Mouse (Mus musculus) embryonic stem cell, embryonic (primary cell): ENCODE data around the gene Ccdc89.

Experiments used
- CTCF ChIA-PET, 4 experiments: fragments of 300-600 bp in 2 of 4; fragments of 350-600 bp in 2 of 4; sonication (Branson Sonifier 250); formaldehyde crosslinking; loops; one replicate each; lab custom pipeline; 2022; ENCODE audit warnings: inconsistent platforms in 2 of 4; lab: Charles Lee
- POLR2A ChIA-PET, 4 experiments: fragments of 300-600 bp in 2 of 4; fragments of 350-600 bp in 2 of 4; sonication (Branson Sonifier 250); formaldehyde crosslinking; loops; one replicate each; lab custom pipeline; 2022; ENCODE audit warnings: antibody characterized with exemption in 4 of 4, inconsistent platforms in 1 of 4; lab: Charles Lee

Ccdc89 gene

GRCm38 (mm10) chr7:90456845-90457468 is 30.6 kb downstream of the Ccdc89 start, which contains the start of gene Tmem126a:
Gene Tmem126a, minus strand, starts transcription at chr7:90457229.
- POLR2A ChIA-PET: interaction anchor here in 3 of 4 experiments (0.6 to 3.2 kb wide), 27 partner anchors 8 to 521 kb away, joined by 3 to 19 read pairs (median 3); partner anchors contain the start of genes Hikeshi (in 2 of the 3), Tmem126b (in 2 of the 3), Ccdc89 (in 1 of the 3) and Crebzf (in 1 of the 3)
- CTCF ChIA-PET: interaction anchor here in 1 of 4 experiments (0.6 kb wide), 1 partner anchor 13 kb away, joined by 3 read pairs; no protein-coding TSS in a partner anchor

- POLR2A ChIA-PET: interaction anchor here in 3 of 4 experiments (0.6 to 3.2 kb wide), 16 partner anchors 10 to 516 kb away, joined by 3 to 19 read pairs (median 4); partner anchors contain the start of genes Tmem126b (in 2 of the 3), Ccdc89 (in 1 of the 3), Crebzf (in 1 of the 3) and Eed (in 1 of the 3)
- CTCF ChIA-PET: no interaction called here
These were observed 31.1 kb downstream of the Ccdc89 start for GRCm38 (mm10) chr7:90457517-90457916.

- CTCF ChIA-PET: interaction anchor here (0.6 to 1.1 kb wide), 6 partner anchors 9 to 636 kb away, joined by 3 to 5 read pairs (median 4); partner anchors contain the start of gene Tmem126b (in 1 of the 4)
- POLR2A ChIA-PET: interaction anchor here in 3 of 4 experiments (0.6 to 3.2 kb wide), 14 partner anchors 8 to 869 kb away, joined by 3 to 19 read pairs (median 6); partner anchors contain the start of genes Tmem126b (in 3 of the 3), Ccdc89 (in 1 of the 3), Crebzf (in 1 of the 3) and Dlg2 (in 1 of the 3)
These were observed 34.0 kb downstream of the Ccdc89 start for GRCm38 (mm10) chr7:90460330-90460729.

DNA sequence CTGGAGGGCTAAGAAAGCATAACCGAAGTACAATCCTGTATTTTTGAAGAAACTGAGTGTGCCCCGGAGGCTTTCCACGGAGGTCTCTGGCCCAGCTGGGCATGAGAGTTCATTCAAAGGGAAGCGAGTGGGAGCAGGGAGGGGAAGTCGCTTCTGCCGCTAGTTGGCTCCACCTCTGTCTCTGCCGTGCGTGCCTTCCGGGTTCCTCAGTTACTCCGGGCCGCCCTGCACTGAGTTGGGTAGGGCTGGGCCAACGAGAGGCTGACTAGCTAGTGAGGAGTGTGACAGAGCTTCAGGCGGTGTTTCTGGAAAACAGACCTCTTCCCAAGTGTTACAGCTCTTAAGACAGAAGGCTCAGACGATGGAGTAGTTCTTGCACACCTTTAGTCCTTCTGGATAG is 34.6 kb downstream of the Ccdc89 start:
- ChIA-PET CTCF (interaction anchor here in 2 of 4 experiments (1.0 to 1.1 kb wide), 2 partner anchors 9 to 15 kb away, joined by 3 to 4 read pairs; partner anchors contain the start of gene Tmem126b (in 1 of the 2)), POLR2A (interaction anchor here in 3 of 4 experiments (0.8 to 3.2 kb wide), 12 partner anchors 9 to 520 kb away, joined by 3 to 19 read pairs (median 6); partner anchors contain the start of genes Tmem126b (in 3 of the 3) and Hikeshi (in 1 of the 3))

GRCm38 (mm10) chr7:90461441-90461840 is 35.1 kb downstream of the Ccdc89 start:
- POLR2A ChIA-PET: interaction anchor here in 2 of 4 experiments (0.7 to 3.2 kb wide), 8 partner anchors 11 to 65 kb away, joined by 3 to 19 read pairs (median 6); partner anchors contain the start of gene Tmem126b (in 2 of the 2)
- CTCF ChIA-PET: no interaction called here

DNA sequence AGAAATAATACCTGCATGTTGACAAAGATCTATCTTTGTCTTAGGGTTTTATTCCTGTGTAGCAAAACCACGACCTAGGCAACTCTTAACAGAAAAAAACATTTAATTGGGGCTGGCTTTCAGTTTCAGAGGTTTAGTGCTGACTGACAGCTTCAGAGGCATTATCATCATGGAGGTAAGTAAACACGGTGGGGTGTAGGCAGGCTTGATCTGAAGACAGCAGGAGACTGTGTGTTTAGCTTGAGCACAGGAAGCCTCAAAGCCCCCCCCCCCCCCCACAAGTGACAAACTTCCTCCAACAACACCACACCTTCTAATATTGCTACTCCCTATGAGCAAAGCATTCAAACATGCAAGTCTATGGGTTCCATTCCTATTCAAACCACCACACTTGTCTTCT is 47.1 kb downstream of the Ccdc89 start:
- CTCF ChIA-PET: interaction anchor here in 1 of 4 experiments (0.8 kb wide), 1 partner anchor 14 kb away, joined by 3 read pairs; no protein-coding TSS in a partner anchor
- POLR2A ChIA-PET: interaction anchor here in 3 of 4 experiments (0.6 to 1.3 kb wide), 8 partner anchors 12 to 1153 kb away, joined by 3 to 5 read pairs (median 3); partner anchors contain the start of gene Tmem126a (in 2 of the 3)

- POLR2A ChIA-PET: interaction anchor here in 3 of 4 experiments (0.7 to 3.2 kb wide), 26 partner anchors 9 to 751 kb away, joined by 3 to 19 read pairs (median 5); partner anchors contain the start of genes Tmem126a (in 2 of the 3), Ccdc89 (in 1 of the 3), Crebzf (in 1 of the 3) and Hikeshi (in 1 of the 3)
- CTCF ChIA-PET: interaction anchor here in 2 of 4 experiments (0.7 to 1.0 kb wide), 2 partner anchors 16 to 1578 kb away, joined by 3 to 4 read pairs; no protein-coding TSS in a partner anchor
These were observed 49.5 kb downstream of the Ccdc89 start, which contains the start of gene Tmem126b for GRCm38 (mm10) chr7:90475793-90476312. Gene Tmem126b, minus strand, starts transcription at chr7:90476001.

DNA sequence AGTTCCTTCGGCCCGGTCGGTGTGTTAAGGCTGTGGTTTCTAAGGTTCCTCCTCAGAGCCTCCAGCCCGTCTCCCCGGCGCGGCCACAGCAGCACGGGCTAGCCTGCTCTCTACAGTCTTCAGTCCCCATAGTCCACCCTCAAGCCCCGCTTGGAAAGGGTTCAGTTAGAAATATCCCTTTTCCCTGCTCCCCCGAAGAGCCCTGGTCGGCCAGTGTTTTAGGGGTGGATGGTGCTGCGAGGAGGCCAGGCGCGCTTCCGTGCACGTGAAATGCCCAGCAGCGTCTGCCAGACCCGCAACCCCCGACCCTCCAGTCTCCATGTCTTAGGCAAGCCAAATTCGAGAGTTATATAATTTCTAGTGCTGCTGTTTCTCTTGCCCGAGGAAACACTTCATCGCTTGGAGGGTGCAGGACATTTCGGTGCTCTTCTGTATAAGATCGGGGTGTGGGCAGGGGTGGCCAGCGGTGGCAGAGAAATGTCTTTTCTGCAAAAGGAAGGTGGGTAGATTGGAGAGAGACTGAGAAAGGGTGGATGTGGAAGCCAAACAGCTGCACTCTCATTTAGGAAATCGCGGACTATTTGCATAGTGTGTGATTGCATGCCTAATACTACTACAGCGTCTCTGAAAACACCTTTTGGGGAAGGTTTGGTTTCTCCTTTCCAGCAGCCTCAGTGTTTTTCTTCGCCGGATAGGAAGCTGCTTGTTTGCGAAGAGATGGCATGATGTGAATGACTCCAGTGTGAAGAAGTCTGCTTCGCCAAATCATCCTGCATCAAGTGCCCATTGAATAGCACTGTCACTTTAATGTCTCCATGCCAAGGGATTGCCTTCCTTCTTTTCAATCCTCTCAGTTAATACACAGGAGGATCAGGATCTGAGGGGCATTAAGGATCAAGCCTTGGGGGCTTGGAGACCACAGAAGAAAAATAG is 50.2 kb downstream of the Ccdc89 start, which contains the start of gene Dlg2:
Dlg2 (plus strand) TSS at position 360 of the 933 bp plus-strand sequence.
- ChIA-PET CTCF (interaction anchor here in 2 of 4 experiments (0.7 to 1.0 kb wide), 2 partner anchors 16 to 1578 kb away, joined by 3 to 4 read pairs; no protein-coding TSS in a partner anchor), POLR2A (interaction anchor here in 3 of 4 experiments (0.7 to 3.2 kb wide), 26 partner anchors 8 to 750 kb away, joined by 3 to 19 read pairs (median 5); partner anchors contain the start of genes Tmem126a (in 2 of the 3), Ccdc89 (in 1 of the 3), Crebzf (in 1 of the 3) and Hikeshi (in 1 of the 3))
